ENCODE assay signal across 27 mouse cellular contexts in genomic region chr14:45746176-45746575, GRCm38 (mm10).
DNase-seq lines count a peak whose midpoint lies in the region; ATAC-seq and TF ChIP-seq lines count a peak whose summit lies in the region.
"Had no signal": no experiment of that assay in that cellular context is flagged by ENCODE, and none has a peak within 500 bp of the region (broad histone marks: within the 10 kb centered on the region; RNA-seq: fewer than 3 reads in every experiment).

No protein-coding gene starts in this region.

- H3K4me3 ChIP-seq in C2C12 (ENCODE audit: insufficient read depth, poor library complexity, severe bottlenecking), result no peak overlapping the region
- H3K4me3 ChIP-seq: forebrain, embryonic 12.5 days; heart, embryonic 12.5 days; hindbrain, embryonic 12.5 days; left cerebral cortex, adult 2 months; limb, embryonic 15.5 days; midbrain, embryonic 15.5 days; neural tube, embryonic 13.5 days had no signal

- ATAC-seq in megakaryocyte progenitor cell, adult 5-6 weeks (replicated peaks; ENCODE audit: poor library complexity), result peak; percentile 50; the same call in 1 of the 2 replicates
- ATAC-seq: intestine, postnatal 0 days; midbrain, embryonic 15.5 days had no signal

- peak; percentile 71 for DNase-seq in heart, adult 11 months
- no peak for DNase-seq in heart, adult 8-10 months (ENCODE audit: low spot score)
- DNase-seq in fibroblast of lung, adult 2 months (ENCODE audit: low read depth), result peak; percentile 25
- no peak for DNase-seq in right cerebral cortex, adult 2 months (ENCODE audit: low spot score in 2 of 2)
- DNase-seq in spleen, adult 12 weeks (ENCODE audit: low spot score), result no peak
- no peak for DNase-seq in heart, postnatal 4 days
- DNase-seq: cerebellum, adult 11-12 months; cerebellum, postnatal 14 days; gastrocnemius, postnatal 36 days; heart, postnatal 10 days; kidney, postnatal 4 days; layer of hippocampus, adult 9-11 months; left cerebral cortex, postnatal 4 days; retina, postnatal 1 day; right cerebral cortex, postnatal 4 days; thymus, adult 18-20 months; thymus, postnatal 36 days had no signal

- H3K36me3 ChIP-seq in C2C12 (ENCODE audit: control insufficient read depth, insufficient read depth), result no peaks in the 10 kb centered on the region
- H3K36me3 ChIP-seq: forebrain, embryonic 12.5 days; heart, embryonic 12.5 days; hindbrain, embryonic 12.5 days; limb, embryonic 15.5 days; midbrain, embryonic 15.5 days; neural tube, embryonic 13.5 days had no signal

- TF ChIP-seq CTCF in C2C12 (IDR thresholded peaks at IDR 0.05; ENCODE audit: control insufficient read depth, insufficient read depth, insufficient read length), result no peak

- H3ac ChIP-seq in C2C12 (ENCODE audit: control insufficient read depth, insufficient read length, low read depth), result no peak overlapping the region

- H3K79me3 ChIP-seq in C2C12 (ENCODE audit: low read depth), result no peaks in the 10 kb centered on the region

- no peaks in the 10 kb centered on the region for H3K27me3 ChIP-seq in C2C12 (ENCODE audit: control insufficient read depth, insufficient read depth, insufficient read length)
- H3K27me3 ChIP-seq: forebrain, embryonic 12.5 days; heart, embryonic 12.5 days; hindbrain, embryonic 12.5 days; limb, embryonic 15.5 days; midbrain, embryonic 15.5 days; neural tube, embryonic 13.5 days had no signal

- no peaks in the 10 kb centered on the region for H3K79me2 ChIP-seq in C2C12 (ENCODE audit: control insufficient read depth, insufficient read depth)

TF ChIP-seq in C2C12, 6 proteins besides CTCF, POLR2A, EP300 and RAD21:
- TF ChIP-seq CEBPB (IDR thresholded peaks at IDR 0.05; ENCODE audit: low read depth), result peak; percentile 71
- TF ChIP-seq MYOG (IDR thresholded peaks at IDR 0.05; ENCODE audit: control insufficient read depth, extremely low read depth, insufficient read length), result no peak

Comparison
In these comparisons a context has a peak if more than half of its experiments do, and no peak if none do; other contexts are left out.
1. DNase-seq: peak in heart, adult 11 months (single experiment) and fibroblast of lung, adult 2 months (single experiment); none in heart, adult 8-10 months (single experiment), right cerebral cortex, adult 2 months (0 of 2), spleen, adult 12 weeks (single experiment) and heart, postnatal 4 days (single experiment).